Mouse (Mus musculus) layer of hippocampus, postnatal 14 days (tissue): ENCODE results near the gene Slc7a5. TPM values are rescaled to one million over a fixed set of nuclear protein-coding genes. Genes with fewer than 3 reads are reported as not detected.

Experiments used
- DNase-seq, 2 experiments: peaks; one replicate each; pipeline ENCODE4 v3.0.0; 2021 to 2022; ENCODE audit warnings: low spot score in 2 of 2, mixed read lengths in 1 of 2
- total RNA-seq, 2 experiments: library from RNA; stranded (reverse); gene quantifications; 2 replicates each; pipeline ENCODE4 v1.2.3; 2021

Slc7a5 gene
- total RNA-seq, 2 experiments from 2014 or later, result 133 to 140 TPM

DNA sequence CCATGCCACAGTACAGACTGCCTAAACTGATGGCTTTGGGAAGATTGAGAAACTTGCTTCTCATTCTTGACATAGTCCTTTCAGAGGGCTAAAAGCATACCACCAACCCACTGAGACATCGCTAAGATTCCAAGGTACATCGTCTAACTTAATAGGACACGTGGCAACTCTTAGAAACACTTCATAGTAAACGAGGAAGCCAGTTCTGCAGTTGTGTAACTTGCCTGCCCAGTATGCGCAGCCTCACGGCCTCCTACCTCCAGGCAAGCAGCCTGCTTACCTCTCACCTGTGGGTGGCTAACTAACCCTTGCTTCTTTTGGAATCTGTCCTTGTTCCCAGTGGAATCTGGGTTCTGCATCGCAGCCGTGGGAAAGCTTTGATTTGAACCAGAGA is 1.7 kb upstream of the Slc7a5 start:
- DNase-seq, result no peak

GRCm38 (mm10) chr8:121908378-121909147 is 1.1 kb upstream of the Slc7a5 start:
- no peak for DNase-seq

GRCm38 (mm10) chr8:121906542-121907512 is 667 bp downstream of the Slc7a5 start:
- peak; percentile 47 to 52 for DNase-seq

GRCm38 (mm10) chr8:121905864-121906263 is 1.6 kb downstream of the Slc7a5 start:
- DNase-seq, result no peak

DNA sequence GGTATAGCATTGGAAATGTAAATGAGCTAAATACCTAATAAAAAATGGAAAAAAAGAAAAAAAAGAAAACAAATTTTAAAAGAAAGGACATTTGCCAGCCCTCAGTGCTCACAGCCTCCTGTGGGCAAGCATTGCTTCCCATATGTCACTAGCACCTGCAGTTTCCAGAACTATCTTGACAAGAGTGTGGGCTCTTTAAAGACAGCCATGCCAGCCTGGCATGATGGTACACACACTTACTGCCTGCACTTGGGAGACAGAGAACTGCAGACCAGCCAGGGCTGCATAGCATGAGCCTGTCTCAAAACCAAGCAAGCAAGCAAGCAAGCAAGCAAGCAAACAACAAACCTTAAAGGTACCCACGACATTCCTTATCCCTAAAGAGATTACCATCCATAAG is 2.1 kb downstream of the Slc7a5 start:
- no peak for DNase-seq

GRCm38 (mm10) chr8:121904999-121905398 is 2.5 kb downstream of the Slc7a5 start:
- no peak for DNase-seq

GRCm38 (mm10) chr8:121903977-121904376 is 3.5 kb downstream of the Slc7a5 start:
- DNase-seq, result no peak

GRCm38 (mm10) chr8:121901498-121902236 is 5.8 kb downstream of the Slc7a5 start:
- DNase-seq, result no peak

GRCm38 (mm10) chr8:121899180-121900044 is 8.1 kb downstream of the Slc7a5 start:
- DNase-seq, result no peak

DNA sequence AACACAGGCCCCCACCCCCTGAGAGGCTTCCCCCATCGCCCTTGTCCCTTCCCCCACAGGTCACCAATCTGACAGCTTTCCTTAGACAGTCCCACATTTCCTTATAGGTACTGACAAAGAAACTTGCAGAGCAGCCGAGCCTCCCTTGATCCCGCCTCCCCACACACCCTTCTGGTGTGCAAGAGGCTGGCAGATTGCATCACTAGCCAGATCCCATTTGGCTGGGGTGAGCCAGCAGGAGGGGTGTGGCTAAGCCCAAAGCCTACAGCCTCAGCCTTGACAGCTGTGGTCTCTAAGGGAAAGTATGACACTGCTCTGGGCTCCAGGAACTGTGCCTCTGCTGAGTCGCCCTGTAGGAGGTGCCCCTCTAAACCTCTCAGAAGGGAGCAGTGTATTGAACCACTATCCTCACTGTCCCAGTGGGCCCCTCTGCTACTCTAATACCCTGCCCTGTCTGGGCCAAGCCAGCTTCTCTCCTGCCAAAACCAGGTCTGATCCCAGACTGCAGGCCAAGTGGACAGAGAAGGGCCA is 9.0 kb downstream of the Slc7a5 start:
- DNase-seq, result peak; percentile 64 to 70

- DNase-seq, result no peak
Measured at GRCm38 (mm10) chr8:121897871-121898381, 9.6 kb downstream of the Slc7a5 start.

DNA sequence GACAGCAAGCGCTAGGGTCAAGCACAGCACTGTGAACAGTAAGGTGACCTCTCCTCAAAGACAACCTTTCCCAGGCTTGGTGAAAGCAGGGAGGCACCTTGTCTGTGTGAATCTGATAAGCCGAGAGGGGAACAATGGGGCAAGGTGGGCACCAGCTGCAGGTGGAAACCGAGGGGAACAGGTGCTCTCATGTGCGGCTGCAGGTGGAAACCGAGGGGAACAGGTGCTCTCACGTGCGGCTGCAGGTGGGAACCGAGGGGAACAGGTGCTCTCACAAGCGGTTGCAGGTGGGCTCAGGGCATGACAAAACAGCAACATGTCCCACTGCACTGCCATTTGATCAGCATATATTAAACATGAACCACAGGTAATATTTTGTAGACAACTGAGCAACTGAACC is 10.3 kb downstream of the Slc7a5 start:
- no peak for DNase-seq

DNA sequence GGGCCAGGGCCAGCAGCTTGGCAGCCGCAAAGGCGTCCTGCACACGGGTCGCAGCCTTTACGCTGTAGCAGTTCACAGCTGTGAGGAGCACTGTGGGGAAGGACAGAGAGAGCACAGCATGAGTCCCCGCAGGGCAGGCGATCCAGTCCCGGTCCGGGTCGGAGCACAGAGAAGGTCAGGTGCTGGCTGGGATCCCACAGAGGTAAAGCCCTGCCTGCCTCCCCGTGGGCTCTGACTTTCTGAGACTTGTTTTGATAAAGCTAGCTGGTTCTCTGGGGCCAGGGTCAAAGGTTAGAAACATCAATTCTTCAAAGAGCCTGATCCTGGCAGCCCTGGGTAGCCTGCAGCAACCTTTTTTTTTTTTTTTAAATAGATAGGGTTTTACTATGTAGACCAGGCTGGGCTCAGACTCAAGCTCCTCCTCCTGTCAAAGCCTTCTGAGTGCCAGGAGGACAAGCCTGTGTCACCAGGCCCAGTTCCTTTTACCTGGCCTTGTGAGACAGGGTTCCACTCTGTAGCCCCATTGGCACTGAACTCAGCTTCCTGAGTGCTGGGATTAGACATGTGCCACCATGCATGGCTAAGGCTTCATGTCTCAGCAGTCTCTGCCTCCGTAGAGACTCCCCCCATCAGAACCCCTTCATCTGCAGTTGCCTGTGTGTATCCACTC is 10.9 kb downstream of the Slc7a5 start:
- no peak for DNase-seq

DNA sequence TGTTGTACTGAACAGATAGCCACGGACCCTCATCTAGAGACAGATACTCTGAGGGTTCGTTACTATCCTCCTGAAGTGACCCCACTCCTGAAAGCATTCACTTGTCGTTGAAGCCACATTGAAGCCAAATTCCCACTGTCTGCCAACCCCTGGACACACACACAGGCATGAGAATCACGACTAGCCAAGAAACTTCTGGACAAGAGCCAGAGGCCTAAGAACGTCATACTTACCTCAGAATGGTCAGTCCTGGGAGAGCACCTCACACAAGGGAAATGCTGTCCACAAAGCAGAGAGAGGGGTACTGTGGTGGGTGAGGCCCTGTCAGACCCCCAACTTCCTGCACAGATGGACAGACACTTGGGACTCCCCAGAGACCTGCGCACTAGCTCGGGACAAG is 11.6 kb downstream of the Slc7a5 start:
- no peak for DNase-seq

DNA sequence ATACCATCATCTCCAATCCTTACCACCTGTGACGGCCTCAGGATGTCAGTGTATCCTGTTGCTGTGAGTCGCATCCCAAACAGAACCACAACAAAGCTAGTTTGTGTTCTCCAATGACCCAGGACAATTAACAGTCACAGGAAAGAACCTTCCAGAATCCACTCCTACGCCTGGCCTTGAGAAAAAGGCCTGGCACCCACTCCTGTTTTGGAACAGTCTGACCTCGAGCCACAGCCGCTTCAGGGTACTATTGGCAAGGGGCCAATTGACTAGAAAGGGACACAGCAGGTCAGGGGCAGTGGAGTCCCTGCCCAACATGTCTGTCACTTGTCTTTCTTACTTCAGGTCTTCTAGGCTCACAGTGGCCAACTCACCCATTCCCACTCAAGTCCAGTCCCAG is 14.6 kb downstream of the Slc7a5 start:
- DNase-seq, result peak in 1 of 2 experiments; percentile 49

GRCm38 (mm10) chr8:121889810-121890785 is 17.4 kb downstream of the Slc7a5 start:
- DNase-seq, result no peak

DNA sequence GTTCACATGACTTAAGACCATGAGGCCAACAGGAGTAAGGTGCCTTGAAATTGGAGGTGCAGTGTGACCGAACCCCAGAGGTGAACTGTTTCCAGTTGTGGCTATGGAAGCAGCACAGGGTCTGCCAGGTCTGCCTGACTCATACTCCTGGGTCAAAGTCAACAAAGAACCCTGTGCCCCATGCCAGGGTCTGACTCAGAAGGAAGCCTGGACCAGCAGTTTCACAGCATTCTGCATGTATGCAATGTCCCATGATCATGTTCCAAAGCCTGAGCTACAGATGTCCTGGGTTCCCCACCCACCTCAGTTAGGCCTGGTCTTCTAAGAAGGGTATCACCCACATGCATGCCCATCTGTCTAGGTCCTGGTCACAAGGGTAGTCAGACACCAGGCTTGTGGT is 18.2 kb downstream of the Slc7a5 start:
- DNase-seq, result no peak

GRCm38 (mm10) chr8:121887547-121887946 is 19.9 kb downstream of the Slc7a5 start:
- no peak for DNase-seq
